Mouse (Mus musculus): ENCODE results near the gene Sergef.
A peak's percentile ranks its signal among the peaks of the same experiment; 100 is the strongest.

The Sergef gene

GRCm38 (mm10) chr7:46412823-46413222 lies 226.8 kb downstream of the Sergef start:
- no peak for DNase-seq (ENCODE audit: inconsistent age in 2 of 2, low spot score in 1 of 2)

- DNase-seq (ENCODE audit: inconsistent age in 2 of 2, low spot score in 1 of 2), result no peak
Measured at GRCm38 (mm10) chr7:46410727-46411126, 228.9 kb downstream of the Sergef start.

GRCm38 (mm10) chr7:46409204-46409789 lies 230.3 kb downstream of the Sergef start:
- DNase-seq (ENCODE audit: inconsistent age in 2 of 2, low spot score in 1 of 2), result no peak

- DNase-seq (ENCODE audit: inconsistent age in 2 of 2, low spot score in 1 of 2), result no peak
Measured at GRCm38 (mm10) chr7:46408606-46409005, 231.0 kb downstream of the Sergef start.

GRCm38 (mm10) chr7:46404756-46405155 lies 234.9 kb downstream of the Sergef start:
- DNase-seq (ENCODE audit: inconsistent age in 2 of 2, low spot score in 1 of 2), result no peak

- no peak for DNase-seq (ENCODE audit: inconsistent age in 2 of 2, low spot score in 1 of 2)
Measured at GRCm38 (mm10) chr7:46403616-46404485, 235.8 kb downstream of the Sergef start.

- no peak for DNase-seq (ENCODE audit: inconsistent age in 2 of 2, low spot score in 1 of 2)
Measured at GRCm38 (mm10) chr7:46401371-46402180, 238.0 kb downstream of the Sergef start.

- no peak for DNase-seq (ENCODE audit: inconsistent age in 2 of 2, low spot score in 1 of 2)
Measured at GRCm38 (mm10) chr7:46400346-46400745, 239.3 kb downstream of the Sergef start.

- DNase-seq (ENCODE audit: inconsistent age in 2 of 2, low spot score in 1 of 2), result no peak
Measured at GRCm38 (mm10) chr7:46399676-46400075, 239.9 kb downstream of the Sergef start.

- DNase-seq (ENCODE audit: inconsistent age in 2 of 2, low spot score in 1 of 2), result no peak
Measured at GRCm38 (mm10) chr7:46398612-46399011, 241.0 kb downstream of the Sergef start.

GRCm38 (mm10) chr7:46397732-46398333 lies 241.8 kb downstream of the Sergef start:
- DNase-seq (ENCODE audit: inconsistent age in 2 of 2, low spot score in 1 of 2), result no peak

- DNase-seq (ENCODE audit: inconsistent age in 2 of 2, low spot score in 1 of 2), result no peak
Measured at GRCm38 (mm10) chr7:46396928-46397731, 242.5 kb downstream of the Sergef start.

- peak; percentile 83 to 94 for DNase-seq (ENCODE audit: inconsistent age in 2 of 2, low spot score in 1 of 2)
Measured at GRCm38 (mm10) chr7:46396231-46396927, 243.2 kb downstream of the Sergef start, which contains the start of gene Kcnc1. Gene Kcnc1, plus strand, starts transcription at chr7:46396497.

- DNase-seq (ENCODE audit: inconsistent age in 2 of 2, low spot score in 1 of 2), result no peak
Measured at GRCm38 (mm10) chr7:46395571-46395970, 244.0 kb downstream of the Sergef start.

- no peak for DNase-seq (ENCODE audit: inconsistent age in 2 of 2, low spot score in 1 of 2)
Measured at GRCm38 (mm10) chr7:46394933-46395332, 244.7 kb downstream of the Sergef start.

- no peak for DNase-seq (ENCODE audit: inconsistent age in 2 of 2, low spot score in 1 of 2)
Measured at GRCm38 (mm10) chr7:46393718-46394511, 245.7 kb downstream of the Sergef start.

Measured in adrenal gland, adult (tissue).